Mouse (Mus musculus) ES-Bruce4 (cell line): Measurements from ENCODE around the gene Nol4l. TPM values are rescaled to one million over a fixed set of nuclear protein-coding genes. Genes with fewer than 3 reads are reported as not detected.

Source experiments
- H3K27ac ChIP-seq: 2 replicates; pipeline ENCODE4 v1.5.1; 2012; ENCODE audit warnings: low read length, inconsistent platforms; ENCODE audit not compliant: insufficient read depth
- H3K27me3 ChIP-seq: 2 replicates; pipeline ENCODE4 v1.6.1; 2012; ENCODE audit warnings: mild to moderate bottlenecking, low read length, inconsistent platforms; ENCODE audit not compliant: control insufficient read depth, poor library complexity, insufficient read depth, severe bottlenecking
- H3K36me3 ChIP-seq: 2 replicates; pipeline ENCODE4 v1.6.1; 2012; ENCODE audit warnings: inconsistent platforms, mild to moderate bottlenecking, low read length, moderate library complexity; ENCODE audit not compliant: control insufficient read depth, poor library complexity, insufficient read depth, severe bottlenecking
- H3K4me1 ChIP-seq: one replicate; pipeline ENCODE4 v1.8.1; 2011; ENCODE audit warnings: low read length; ENCODE audit not compliant: control insufficient read depth, insufficient read depth
- H3K4me3 ChIP-seq: 2 replicates; pipeline ENCODE4 v1.5.1; 2011; ENCODE audit warnings: low read depth, mild to moderate bottlenecking, low read length
- H3K9ac ChIP-seq: 2 replicates; pipeline ENCODE4 v1.6.1; 2012; ENCODE audit warnings: low read depth, mild to moderate bottlenecking, inconsistent platforms; ENCODE audit not compliant: poor library complexity, severe bottlenecking
- H3K9me3 ChIP-seq: replicated peaks from 2 replicates; pipeline ENCODE4 v1.6.1; 2012; ENCODE audit warnings: mild to moderate bottlenecking, low read length, inconsistent platforms; ENCODE audit not compliant: control insufficient read depth, poor library complexity, insufficient read depth, severe bottlenecking
- CTCF ChIP-seq: IDR thresholded peaks from one replicate; pipeline ENCODE4 v1.8.1; 2011; ENCODE audit warnings: low read depth, low read length
- EP300 ChIP-seq: IDR thresholded peaks from 2 replicates; pipeline ENCODE4 v1.6.1; 2011; ENCODE audit warnings: low read depth, low read length; ENCODE audit not compliant: insufficient read depth
- POLR2A ChIP-seq: IDR thresholded peaks from one replicate; pipeline ENCODE4 v1.8.1; 2011; ENCODE audit warnings: low read length; ENCODE audit not compliant: insufficient read depth
- polyA plus RNA-seq: library from polyadenylated mRNA; stranded (reverse); fragments of >200 nt; gene quantifications from 2 replicates; pipeline ENCODE4 v1.2.4, GENCODE M21; 2011; ENCODE audit warnings: low read depth; ENCODE audit not compliant: missing spikeins, insufficient read depth, insufficient read length

The Nol4l gene
- polyA plus RNA-seq, 1 experiment, result 11.5 TPM

DNA sequence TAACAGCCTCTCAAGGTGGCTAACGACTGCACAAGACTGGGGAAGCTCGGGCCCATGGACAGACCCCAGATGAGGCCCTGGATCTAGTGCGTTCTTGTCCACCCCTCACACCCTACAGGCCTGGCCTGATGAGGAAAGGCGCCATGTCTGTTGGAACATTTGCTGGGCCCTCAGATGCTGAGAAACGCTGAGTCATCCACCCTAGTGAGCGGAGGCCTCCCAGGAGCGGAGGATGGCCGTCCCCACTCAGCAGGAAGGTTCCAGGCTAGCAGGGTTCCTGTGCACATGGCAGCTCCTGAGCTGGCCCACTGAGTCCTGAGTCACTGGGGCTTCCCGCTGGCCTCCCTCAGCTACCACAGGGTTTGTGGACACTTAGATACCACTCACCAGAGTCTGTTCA lies 9.7 kb downstream of the Nol4l start:
- TF ChIP-seq POLR2A, result no peak
- TF ChIP-seq CTCF, result no peak
- TF ChIP-seq EP300, result peak; percentile 76; the same call in 1 of the 2 replicates
- Histone ChIP-seq H3K36me3 (no peaks in the 10 kb centered on the region), H3K27ac (no peak overlapping the region), H3K9me3 (no peaks in the 10 kb centered on the region), H3K9ac (peak overlapping the region; percentile 51), H3K27me3 (no peaks in the 10 kb centered on the region), H3K4me3 (peak overlapping the region; percentile 53), H3K4me1 (peaks cover 8% of the 10 kb centered on the region)

DNA sequence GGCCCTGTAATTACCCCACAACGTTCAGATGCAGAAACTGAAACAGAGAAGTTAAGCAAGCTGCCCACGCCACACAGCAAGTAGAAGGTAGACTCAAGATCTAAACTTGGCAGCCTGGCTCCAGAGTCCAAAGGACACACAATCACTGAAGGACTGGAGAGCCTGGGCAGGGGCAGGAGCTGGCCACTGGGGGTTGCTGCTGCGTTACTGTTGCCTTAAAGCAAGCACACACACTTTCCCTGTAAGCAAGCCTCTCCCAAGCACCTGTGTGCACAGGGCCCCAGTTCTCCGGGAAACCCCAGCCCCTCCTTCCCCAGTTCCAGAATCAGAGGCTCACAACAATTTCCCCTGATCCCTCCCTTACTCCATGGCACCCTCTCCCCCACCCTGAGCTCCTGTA lies 12.8 kb downstream of the Nol4l start:
- H3K36me3 ChIP-seq, result no peaks in the 10 kb centered on the region
- no peak overlapping the region for H3K9ac ChIP-seq
- no peaks in the 10 kb centered on the region for H3K27me3 ChIP-seq
- no peak overlapping the region for H3K27ac ChIP-seq
- H3K4me1 ChIP-seq, result peaks cover 3% of the 10 kb centered on the region
- no peak overlapping the region for H3K4me3 ChIP-seq
- no peaks in the 10 kb centered on the region for H3K9me3 ChIP-seq
- peak; percentile 32 for TF ChIP-seq CTCF
- no peak for TF ChIP-seq EP300

DNA sequence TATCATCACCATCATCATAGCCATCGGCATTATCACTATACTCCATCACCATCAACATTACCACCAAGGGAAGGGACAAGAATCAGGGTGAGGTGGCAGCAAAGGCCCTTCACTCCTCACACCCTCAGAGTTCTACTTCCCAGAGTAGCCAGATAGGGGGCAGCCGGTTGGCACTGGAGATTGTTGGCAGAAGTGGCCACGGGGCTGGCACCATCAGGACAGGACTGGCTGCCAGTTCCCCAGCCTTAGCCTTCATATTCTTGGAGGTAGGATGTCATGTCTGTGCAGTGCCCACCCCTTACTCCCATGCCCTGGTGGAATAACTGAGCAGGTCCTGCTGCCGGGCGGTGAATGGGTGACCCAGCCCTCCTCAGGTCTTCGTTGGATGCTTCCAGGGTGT lies 14.2 kb downstream of the Nol4l start:
- H3K9me3 ChIP-seq, result no peaks in the 10 kb centered on the region
- H3K4me3 ChIP-seq, result no peak overlapping the region
- H3K9ac ChIP-seq, result no peak overlapping the region
- no peaks in the 10 kb centered on the region for H3K27me3 ChIP-seq
- no peaks in the 10 kb centered on the region for H3K36me3 ChIP-seq
- H3K4me1 ChIP-seq, result no peaks in the 10 kb centered on the region
- H3K27ac ChIP-seq, result no peak overlapping the region
- no peak for TF ChIP-seq CTCF
- TF ChIP-seq POLR2A, result no peak
- no peak for TF ChIP-seq EP300

DNA sequence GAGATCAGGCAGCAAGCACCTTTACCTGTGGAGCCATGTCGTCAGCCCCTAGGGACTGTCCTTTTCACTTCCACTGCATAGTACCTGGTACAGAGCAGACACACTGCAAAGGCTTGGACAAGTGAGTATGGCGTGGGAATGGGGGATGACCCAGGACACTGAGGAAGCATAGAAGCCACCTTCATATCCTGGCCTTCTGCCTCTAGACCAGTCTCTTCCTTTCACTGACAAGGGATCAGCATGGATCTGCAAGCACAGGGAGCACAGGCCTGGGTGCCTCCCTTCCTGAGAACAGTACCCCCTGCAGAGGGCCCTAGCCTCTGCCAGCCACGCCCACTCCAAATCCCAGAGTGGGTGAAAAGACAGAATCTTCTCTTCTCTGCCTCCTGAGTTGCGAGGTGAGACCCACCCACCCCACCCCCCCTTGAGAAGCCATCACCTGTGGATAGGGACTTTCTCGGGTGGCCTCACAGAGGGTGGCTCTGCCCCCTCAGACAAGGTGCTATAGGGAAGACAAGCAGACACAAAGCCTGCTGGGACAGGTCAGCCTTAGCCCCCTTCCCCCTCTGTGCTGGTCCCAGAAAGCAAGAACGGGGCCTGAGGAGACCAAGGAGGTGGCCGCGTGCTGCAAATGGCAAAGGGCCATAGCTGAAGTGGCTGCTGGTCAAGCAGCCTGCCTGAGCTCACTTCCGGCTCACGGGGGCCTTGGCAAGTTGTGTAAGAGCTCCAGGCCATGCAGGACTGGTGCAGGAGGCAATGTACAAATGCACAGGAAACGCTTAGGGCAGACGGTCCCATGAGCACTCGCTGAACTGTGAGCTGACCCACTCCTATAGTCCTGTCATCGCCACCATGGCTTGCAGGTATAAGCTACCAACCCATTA lies 15.0 kb downstream of the Nol4l start:
- Histone ChIP-seq H3K4me1 (peaks cover 2% of the 10 kb centered on the region), H3K4me3 (no peak overlapping the region), H3K9me3 (no peaks in the 10 kb centered on the region), H3K9ac (no peak overlapping the region), H3K36me3 (no peaks in the 10 kb centered on the region), H3K27ac (no peak overlapping the region), H3K27me3 (no peaks in the 10 kb centered on the region)
- TF ChIP-seq POLR2A, result no peak
- no peak for TF ChIP-seq CTCF

DNA sequence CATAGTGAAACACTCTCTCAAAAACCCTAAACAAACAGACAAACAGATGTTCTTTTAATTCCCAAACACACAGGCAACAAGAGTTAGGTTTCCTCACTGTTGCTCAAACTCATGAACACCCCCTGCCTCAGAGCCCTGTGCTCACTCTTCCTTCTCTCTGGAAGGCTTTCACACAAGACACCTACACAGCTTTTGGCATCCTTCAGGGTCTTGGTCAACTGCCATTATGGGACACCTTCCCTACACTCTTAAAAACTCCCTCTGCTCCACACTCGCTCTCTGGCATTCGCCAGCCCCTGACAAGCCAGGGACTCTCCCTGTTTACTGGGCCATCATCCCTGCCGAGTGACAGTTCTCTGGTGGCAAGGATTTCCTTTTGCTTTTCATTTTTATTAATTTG lies 15.8 kb downstream of the Nol4l start:
- H3K27ac ChIP-seq, result no peak overlapping the region
- no peak for TF ChIP-seq POLR2A
- no peak for TF ChIP-seq EP300
- no peak for TF ChIP-seq CTCF
- no peaks in the 10 kb centered on the region for H3K9me3 ChIP-seq
- H3K9ac ChIP-seq, result no peak overlapping the region
- peaks cover 4% of the 10 kb centered on the region for H3K4me1 ChIP-seq
- H3K4me3 ChIP-seq, result no peak overlapping the region
- no peaks in the 10 kb centered on the region for H3K36me3 ChIP-seq
- H3K27me3 ChIP-seq, result no peaks in the 10 kb centered on the region

DNA sequence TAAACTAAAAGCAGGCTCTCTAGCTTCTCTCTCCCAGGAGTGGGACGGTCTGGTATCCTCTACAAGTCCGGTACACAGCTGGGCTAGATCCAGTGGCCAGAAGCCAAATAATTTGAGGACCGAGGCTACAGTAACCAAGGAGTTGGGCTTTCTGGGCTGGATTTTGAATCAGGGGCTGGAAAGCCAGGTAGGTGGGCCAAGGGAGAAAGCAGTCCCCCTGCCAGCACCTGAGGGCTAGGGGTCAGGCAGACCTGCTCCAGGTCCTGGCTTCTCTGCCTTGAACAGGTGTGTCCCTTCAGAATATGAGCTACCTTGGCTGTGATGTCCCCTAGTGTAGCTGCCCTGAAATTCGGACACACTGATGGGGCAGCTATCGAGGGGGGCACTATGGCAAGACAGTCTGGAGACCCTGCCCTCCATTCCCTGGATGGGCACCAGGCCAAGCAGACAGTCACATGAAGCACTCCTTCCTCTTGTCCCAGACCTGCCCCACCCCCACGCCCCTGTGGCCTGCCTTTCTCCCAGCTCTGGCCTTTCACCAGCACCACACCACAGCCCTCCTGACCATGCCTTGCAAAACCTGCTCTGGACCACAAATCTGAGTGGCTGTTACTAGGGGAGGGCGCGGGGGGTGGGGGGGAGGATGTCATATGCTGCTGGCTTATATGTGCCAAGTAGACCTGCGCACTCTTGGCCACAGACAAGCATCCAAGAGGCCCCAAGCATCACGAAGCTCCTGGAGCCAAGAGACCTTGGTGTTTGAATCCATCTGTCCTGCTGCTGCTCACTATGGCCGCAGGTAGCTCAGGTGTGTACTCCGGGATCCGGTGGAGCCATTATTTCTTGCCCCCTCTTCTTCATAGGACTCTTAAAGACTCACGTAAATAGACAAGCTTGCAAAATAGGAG lies 17.1 kb downstream of the Nol4l start:
- TF ChIP-seq EP300, result no peak
- TF ChIP-seq POLR2A, result no peak
- no peak for TF ChIP-seq CTCF
- H3K4me1 ChIP-seq, result peaks cover 4% of the 10 kb centered on the region
- H3K9ac ChIP-seq, result no peak overlapping the region
- H3K36me3 ChIP-seq, result no peaks in the 10 kb centered on the region
- no peaks in the 10 kb centered on the region for H3K27me3 ChIP-seq
- H3K9me3 ChIP-seq, result no peaks in the 10 kb centered on the region
- no peak overlapping the region for H3K27ac ChIP-seq
- H3K4me3 ChIP-seq, result no peak overlapping the region
